Mouse (Mus musculus): ENCODE data around the gene Samd4b. TPM values are rescaled to one million over a fixed set of nuclear protein-coding genes. Genes with fewer than 3 reads are reported as not detected.

Samd4b gene
- polyA plus RNA-seq, 1 experiment from 2014 or later: 37.6 TPM

GRCm38 (mm10) chr7:28492310-28492709, 105.6 kb downstream of the Samd4b start:
- H3K9me3 ChIP-seq (ENCODE audit: control insufficient read depth, low read length): no peaks in the 10 kb centered on the region
- no peak overlapping the region for H3K4me2 ChIP-seq (ENCODE audit: low read depth, severe bottlenecking)
- H3K4me3 ChIP-seq (ENCODE audit: low read depth, low read length): no peak overlapping the region
- no peak overlapping the region for H3K27ac ChIP-seq (replicated peaks; ENCODE audit: low read depth, low read length)
- ATAC-seq (ENCODE audit: insufficient number of reproducible peaks, low FRiP score, low TSS enrichment, low read depth): no peak
- no peaks in the 10 kb centered on the region for H3K36me3 ChIP-seq (ENCODE audit: control insufficient read depth, insufficient read depth, low read length)
- no peaks in the 10 kb centered on the region for H3K27me3 ChIP-seq (ENCODE audit: control insufficient read depth, insufficient read depth, low read length)
- H3K9ac ChIP-seq (ENCODE audit: low read length): no peak overlapping the region
- H3K4me1 ChIP-seq (ENCODE audit: control insufficient read depth, insufficient read depth, low read length): 0 out of 2 replicates have a peak, but pooled peaks cover 5% of the 10 kb centered on the region
- WGBS: 86% methylated on average over 8 of the region's 8 CpGs
- DNase-seq (ENCODE audit: low spot score): no peak

- DNase-seq (ENCODE audit: low spot score): no peak
These were observed 107.0 kb downstream of the Samd4b start for GRCm38 (mm10) chr7:28490903-28491302.

GRCm38 (mm10) chr7:28490410-28490809, 107.5 kb downstream of the Samd4b start:
- Histone ChIP-seq H3K36me3 (ENCODE audit: control insufficient read depth, insufficient read depth, low read length) (no peaks in the 10 kb centered on the region), H3K9me3 (ENCODE audit: control insufficient read depth, low read length) (no peaks in the 10 kb centered on the region), H3K4me2 (ENCODE audit: low read depth, severe bottlenecking) (no peak overlapping the region), H3K27me3 (ENCODE audit: control insufficient read depth, insufficient read depth, low read length) (no peaks in the 10 kb centered on the region), H3K4me1 (ENCODE audit: control insufficient read depth, insufficient read depth, low read length) (0 out of 2 replicates have a peak, but pooled peaks cover 5% of the 10 kb centered on the region), H3K27ac (replicated peaks; ENCODE audit: low read depth, low read length) (no peak overlapping the region), H3K9ac (ENCODE audit: low read length) (no peak overlapping the region), H3K4me3 (ENCODE audit: low read depth, low read length) (no peak overlapping the region)
- peak; percentile 68 for DNase-seq (ENCODE audit: low spot score)
- WGBS: 4% methylated on average over 10 of the region's 10 CpGs
- ATAC-seq (ENCODE audit: insufficient number of reproducible peaks, low FRiP score, low TSS enrichment, low read depth): no peak

More at GRCm38 (mm10) chr7:28490903-28491302, 107.0 kb downstream of the Samd4b start:
- H3K4me2 ChIP-seq (ENCODE audit: low read depth, severe bottlenecking): no peak overlapping the region
- no peaks in the 10 kb centered on the region for H3K27me3 ChIP-seq (ENCODE audit: control insufficient read depth, insufficient read depth, low read length)
- H3K36me3 ChIP-seq (ENCODE audit: control insufficient read depth, insufficient read depth, low read length): no peaks in the 10 kb centered on the region
- ATAC-seq (ENCODE audit: insufficient number of reproducible peaks, low FRiP score, low TSS enrichment, low read depth): no peak
- H3K9ac ChIP-seq (ENCODE audit: low read length): no peak overlapping the region
- 29% methylated on average over 14 of the region's 14 CpGs for WGBS
- no peak overlapping the region for H3K4me3 ChIP-seq (ENCODE audit: low read depth, low read length)
- H3K9me3 ChIP-seq (ENCODE audit: control insufficient read depth, low read length): no peaks in the 10 kb centered on the region
- 0 out of 2 replicates have a peak, but pooled peaks cover 5% of the 10 kb centered on the region for H3K4me1 ChIP-seq (ENCODE audit: control insufficient read depth, insufficient read depth, low read length)
- no peak overlapping the region for H3K27ac ChIP-seq (replicated peaks; ENCODE audit: low read depth, low read length)

GRCm38 (mm10) chr7:28488030-28488491, 109.9 kb downstream of the Samd4b start:
- Histone ChIP-seq H3K4me3 (ENCODE audit: low read depth, low read length) (no peak overlapping the region), H3K4me1 (ENCODE audit: control insufficient read depth, insufficient read depth, low read length) (0 out of 2 replicates have a peak, but pooled peaks cover 5% of the 10 kb centered on the region), H3K27me3 (ENCODE audit: control insufficient read depth, insufficient read depth, low read length) (no peaks in the 10 kb centered on the region), H3K36me3 (ENCODE audit: control insufficient read depth, insufficient read depth, low read length) (no peaks in the 10 kb centered on the region), H3K9ac (ENCODE audit: low read length) (no peak overlapping the region), H3K4me2 (ENCODE audit: low read depth, severe bottlenecking) (peak overlapping the region; percentile 35), H3K9me3 (ENCODE audit: control insufficient read depth, low read length) (no peaks in the 10 kb centered on the region), H3K27ac (replicated peaks; ENCODE audit: low read depth, low read length) (no peak overlapping the region)
- 7% methylated on average over 16 of the region's 16 CpGs for WGBS
- DNase-seq (ENCODE audit: low spot score) (peak; percentile 43), ATAC-seq (ENCODE audit: insufficient number of reproducible peaks, low FRiP score, low TSS enrichment, low read depth) (no peak)

- H3K4me3 ChIP-seq (ENCODE audit: low read depth, low read length): no peak overlapping the region
- 0 out of 2 replicates have a peak, but pooled peaks cover 5% of the 10 kb centered on the region for H3K4me1 ChIP-seq (ENCODE audit: control insufficient read depth, insufficient read depth, low read length)
- DNase-seq (ENCODE audit: low spot score) (no peak), ATAC-seq (ENCODE audit: insufficient number of reproducible peaks, low FRiP score, low TSS enrichment, low read depth) (no peak)
- H3K9me3 ChIP-seq (ENCODE audit: control insufficient read depth, low read length): no peaks in the 10 kb centered on the region
- H3K27ac ChIP-seq (replicated peaks; ENCODE audit: low read depth, low read length): no peak overlapping the region
- WGBS: 24% methylated on average over 4 of the region's 4 CpGs
- no peaks in the 10 kb centered on the region for H3K27me3 ChIP-seq (ENCODE audit: control insufficient read depth, insufficient read depth, low read length)
- no peak overlapping the region for H3K4me2 ChIP-seq (ENCODE audit: low read depth, severe bottlenecking)
- no peak overlapping the region for H3K9ac ChIP-seq (ENCODE audit: low read length)
- H3K36me3 ChIP-seq (ENCODE audit: control insufficient read depth, insufficient read depth, low read length): no peaks in the 10 kb centered on the region
These were observed 113.8 kb downstream of the Samd4b start for GRCm38 (mm10) chr7:28484192-28484591.

- Histone ChIP-seq H3K9me3 (ENCODE audit: control insufficient read depth, low read length) (no peaks in the 10 kb centered on the region), H3K27me3 (ENCODE audit: control insufficient read depth, insufficient read depth, low read length) (no peaks in the 10 kb centered on the region), H3K4me3 (ENCODE audit: low read depth, low read length) (no peak overlapping the region), H3K27ac (replicated peaks; ENCODE audit: low read depth, low read length) (no peak overlapping the region), H3K4me2 (ENCODE audit: low read depth, severe bottlenecking) (no peak overlapping the region), H3K9ac (ENCODE audit: low read length) (no peak overlapping the region), H3K36me3 (ENCODE audit: control insufficient read depth, insufficient read depth, low read length) (no peaks in the 10 kb centered on the region), H3K4me1 (ENCODE audit: control insufficient read depth, insufficient read depth, low read length) (0 out of 2 replicates have a peak, but pooled peaks cover 3% of the 10 kb centered on the region)
- DNase-seq (ENCODE audit: low spot score) (no peak), ATAC-seq (ENCODE audit: insufficient number of reproducible peaks, low FRiP score, low TSS enrichment, low read depth) (no peak)
- 83% methylated on average over 11 of the region's 11 CpGs for WGBS
These were observed 115.1 kb downstream of the Samd4b start for GRCm38 (mm10) chr7:28482854-28483253.

GRCm38 (mm10) chr7:28478854-28479253, 119.1 kb downstream of the Samd4b start:
- H3K27me3 ChIP-seq (ENCODE audit: control insufficient read depth, insufficient read depth, low read length): no peaks in the 10 kb centered on the region
- no peaks in the 10 kb centered on the region for H3K36me3 ChIP-seq (ENCODE audit: control insufficient read depth, insufficient read depth, low read length)
- 7% methylated on average over 8 of the region's 8 CpGs for WGBS
- no peak overlapping the region for H3K4me2 ChIP-seq (ENCODE audit: low read depth, severe bottlenecking)
- H3K9me3 ChIP-seq (ENCODE audit: control insufficient read depth, low read length): no peaks in the 10 kb centered on the region
- H3K9ac ChIP-seq (ENCODE audit: low read length): no peak overlapping the region
- DNase-seq (ENCODE audit: low spot score) (peak; percentile 48), ATAC-seq (ENCODE audit: insufficient number of reproducible peaks, low FRiP score, low TSS enrichment, low read depth) (no peak)
- H3K4me1 ChIP-seq (ENCODE audit: control insufficient read depth, insufficient read depth, low read length): 0 out of 2 replicates have a peak, but pooled peaks cover 3% of the 10 kb centered on the region
- no peak overlapping the region for H3K4me3 ChIP-seq (ENCODE audit: low read depth, low read length)
- no peak overlapping the region for H3K27ac ChIP-seq (replicated peaks; ENCODE audit: low read depth, low read length)

GRCm38 (mm10) chr7:28477363-28477762, 120.6 kb downstream of the Samd4b start:
- WGBS: 90% methylated on average over 5 of the region's 5 CpGs
- no peaks in the 10 kb centered on the region for H3K9me3 ChIP-seq (ENCODE audit: control insufficient read depth, low read length)
- H3K4me2 ChIP-seq (ENCODE audit: low read depth, severe bottlenecking): no peak overlapping the region
- no peaks in the 10 kb centered on the region for H3K27me3 ChIP-seq (ENCODE audit: control insufficient read depth, insufficient read depth, low read length)
- no peak overlapping the region for H3K4me3 ChIP-seq (ENCODE audit: low read depth, low read length)
- no peak overlapping the region for H3K27ac ChIP-seq (replicated peaks; ENCODE audit: low read depth, low read length)
- H3K36me3 ChIP-seq (ENCODE audit: control insufficient read depth, insufficient read depth, low read length): no peaks in the 10 kb centered on the region
- H3K4me1 ChIP-seq (ENCODE audit: control insufficient read depth, insufficient read depth, low read length): 0 out of 2 replicates have a peak, but pooled peaks cover 3% of the 10 kb centered on the region
- no peak for DNase-seq (ENCODE audit: low spot score)
- no peak overlapping the region for H3K9ac ChIP-seq (ENCODE audit: low read length)
- ATAC-seq (ENCODE audit: insufficient number of reproducible peaks, low FRiP score, low TSS enrichment, low read depth): no peak

GRCm38 (mm10) chr7:28476191-28476590, 121.8 kb downstream of the Samd4b start:
- 87% methylated on average over 6 of the region's 6 CpGs for WGBS

More at GRCm38 (mm10) chr7:28476191-28476590, 121.8 kb downstream of the Samd4b start:
- Histone ChIP-seq H3K4me1 (ENCODE audit: control insufficient read depth, insufficient read depth, low read length) (0 out of 2 replicates have a peak, but pooled peaks cover 3% of the 10 kb centered on the region), H3K9ac (ENCODE audit: low read length) (no peak overlapping the region), H3K27me3 (ENCODE audit: control insufficient read depth, insufficient read depth, low read length) (no peaks in the 10 kb centered on the region), H3K4me3 (ENCODE audit: low read depth, low read length) (no peak overlapping the region), H3K9me3 (ENCODE audit: control insufficient read depth, low read length) (no peaks in the 10 kb centered on the region), H3K4me2 (ENCODE audit: low read depth, severe bottlenecking) (no peak overlapping the region), H3K27ac (replicated peaks; ENCODE audit: low read depth, low read length) (no peak overlapping the region), H3K36me3 (ENCODE audit: control insufficient read depth, insufficient read depth, low read length) (no peaks in the 10 kb centered on the region)
- no peak for DNase-seq (ENCODE audit: low spot score)
- ATAC-seq (ENCODE audit: insufficient number of reproducible peaks, low FRiP score, low TSS enrichment, low read depth): no peak

All from limb, embryonic 11.5 days (tissue).